Mouse (Mus musculus): ENCODE measurements around the gene Kcnab1. TPM values are rescaled to one million over a fixed set of nuclear protein-coding genes. Genes with fewer than 3 reads are reported as not detected.

The Kcnab1 gene
- total and polyA plus RNA-seq, 3 experiments: 0.38 to 0.81 (median 0.76) TPM

GRCm38 (mm10) chr3:65378724-65379123, 269.5 kb downstream of the Kcnab1 start:
- Histone ChIP-seq H3K36me3 (replicated peaks in 1 of 2; ENCODE audit: control insufficient read depth in 1 of 2, insufficient read depth in 1 of 2, low read length in 1 of 2) (peaks cover 30 to 81% of the 10 kb centered on the region in 2 experiments), H3K4me2 (ENCODE audit: insufficient read depth, low read depth, poor library complexity, severe bottlenecking) (no peak overlapping the region), H3K4me1 (ENCODE audit: control insufficient read depth in 1 of 2, insufficient read depth in 2 of 2) (no peaks in the 10 kb centered on the region), H3K4me3 (replicated peaks in 1 of 3; ENCODE audit: low read depth in 2 of 3, low read length in 2 of 3, poor library complexity in 1 of 3) (no peak overlapping the region), H3K79me2 (replicated peaks; ENCODE audit: control insufficient read depth, extremely low read depth, insufficient read depth, poor library complexity, severe bottlenecking) (peaks cover 5% of the 10 kb centered on the region; the same call in 1 of the 2 replicates), H3K27me3 (replicated peaks) (no peaks in the 10 kb centered on the region), H3K9ac (ENCODE audit: insufficient read depth, low read depth) (no peak overlapping the region), H3K27ac (ENCODE audit: insufficient read depth, low read depth) (no peak overlapping the region), H3K9me3 (replicated peaks; ENCODE audit: low read length) (no peaks in the 10 kb centered on the region)
- DNase-seq (ENCODE audit: extremely low read depth): no peak
- dilution Hi-C loops (cut with MboI; ENCODE audit: extremely low pct_ligation_motif_present, extremely low pct_unique_long_range_greater_than_20kb, low sequenced_read_pairs) (no loop called here), in situ Hi-C loops (cut with MboI; ENCODE audit: low pct_ligation_motif_present, low pct_unique_long_range_greater_than_20kb, low sequenced_read_pairs) (loop anchor here (25.0 kb wide), 1 partner anchor 284 kb away; the partner anchor contains the start of gene Lekr1)
- TF ChIP-seq ZNF384 (IDR thresholded peaks at IDR 0.05; ENCODE audit: low read depth, low read length) (no peak), UBTF (IDR thresholded peaks at IDR 0.05; ENCODE audit: low read depth, low read length) (no peak), POLR2AphosphoS2 (IDR thresholded peaks at IDR 0.05; ENCODE audit: low read depth, low read length) (peak; percentile 53; the same call in 1 of the 2 replicates), CHD1 (IDR thresholded peaks at IDR 0.05; ENCODE audit: low read depth, low read length) (no peak)

- Histone ChIP-seq H3K27ac (ENCODE audit: insufficient read depth, low read depth) (no peak overlapping the region), H3K9me3 (replicated peaks; ENCODE audit: low read length) (no peaks in the 10 kb centered on the region), H3K9ac (ENCODE audit: insufficient read depth, low read depth) (no peak overlapping the region), H3K4me2 (ENCODE audit: insufficient read depth, low read depth, poor library complexity, severe bottlenecking) (no peak overlapping the region), H3K4me1 (ENCODE audit: control insufficient read depth in 1 of 2, insufficient read depth in 2 of 2) (no peaks in the 10 kb centered on the region), H3K4me3 (replicated peaks in 1 of 3; ENCODE audit: low read depth in 2 of 3, low read length in 2 of 3, poor library complexity in 1 of 3) (no peak overlapping the region), H3K36me3 (replicated peaks in 1 of 2; ENCODE audit: control insufficient read depth in 1 of 2, insufficient read depth in 1 of 2, low read length in 1 of 2) (peaks cover 29 to 83% of the 10 kb centered on the region in 2 experiments), H3K27me3 (replicated peaks) (no peaks in the 10 kb centered on the region), H3K79me2 (replicated peaks; ENCODE audit: control insufficient read depth, extremely low read depth, insufficient read depth, poor library complexity, severe bottlenecking) (peaks cover 5% of the 10 kb centered on the region; the same call in 1 of the 2 replicates)
- DNase-seq (ENCODE audit: extremely low read depth): peak; percentile 47
- in situ Hi-C loops (cut with MboI; ENCODE audit: low pct_ligation_motif_present, low pct_unique_long_range_greater_than_20kb, low sequenced_read_pairs): loop anchor here (10.0 to 25.0 kb wide), 2 partner anchors 155 to 282 kb away; partner anchors contain the start of gene Lekr1
- dilution Hi-C loops (cut with MboI; ENCODE audit: extremely low pct_ligation_motif_present, extremely low pct_unique_long_range_greater_than_20kb, low sequenced_read_pairs): no loop called here
- TF ChIP-seq MEF2A (IDR thresholded peaks at IDR 0.05; ENCODE audit: borderline replicate concordance, low read depth, low read length) (no peak), JUND (conservative IDR thresholded peaks at IDR 0.05; ENCODE audit: low read depth, low read length) (no peak), ETS1 (conservative IDR thresholded peaks at IDR 0.05; ENCODE audit: low read depth, low read length) (no peak), PAX5 (IDR thresholded peaks at IDR 0.05; ENCODE audit: low read length) (no peak), ZMIZ1 (IDR thresholded peaks at IDR 0.05; ENCODE audit: low read depth, low read length) (no peak), SMC3 (IDR thresholded peaks at IDR 0.05; ENCODE audit: low read depth, low read length) (peak; percentile 51), USF2 (conservative IDR thresholded peaks at IDR 0.05; ENCODE audit: low read depth, low read length) (no peak), MAFK (IDR thresholded peaks at IDR 0.05; ENCODE audit: insufficient replicate concordance, low read length) (no peak), CTCF (conservative IDR thresholded peaks at IDR 0.05 in 1 of 2, IDR thresholded peaks at IDR 0.05 in 1 of 2; ENCODE audit: low read depth in 2 of 2, low read length in 2 of 2) (peak; percentile 63 to 73), ZC3H11A (IDR thresholded peaks at IDR 0.05; ENCODE audit: low read depth, low read length) (no peak), E2F4 (IDR thresholded peaks at IDR 0.05; ENCODE audit: insufficient replicate concordance, low read depth, low read length) (no peak), POLR2AphosphoS2 (IDR thresholded peaks at IDR 0.05; ENCODE audit: low read depth, low read length) (no peak), MYC (IDR thresholded peaks at IDR 0.05; ENCODE audit: low read depth, low read length) (no peak), MAX (IDR thresholded peaks at IDR 0.05; ENCODE audit: low read length) (no peak), RAD21 (IDR thresholded peaks at IDR 0.05; ENCODE audit: low read depth, low read length) (peak; percentile 42), CHD1 (IDR thresholded peaks at IDR 0.05; ENCODE audit: low read depth, low read length) (no peak), SIN3A (IDR thresholded peaks at IDR 0.05; ENCODE audit: low read length) (no peak), NRF1 (IDR thresholded peaks at IDR 0.05; ENCODE audit: low read depth, low read length) (no peak), UBTF (IDR thresholded peaks at IDR 0.05; ENCODE audit: low read depth, low read length) (no peak), ZKSCAN1 (IDR thresholded peaks at IDR 0.05; ENCODE audit: borderline replicate concordance, low read depth, low read length) (no peak), POLR2A (IDR thresholded peaks at IDR 0.05; ENCODE audit: low read depth, low read length) (no peak), GABPA (IDR thresholded peaks at IDR 0.05; ENCODE audit: insufficient replicate concordance, low read depth, low read length) (no peak)
Measured at GRCm38 (mm10) chr3:65379884-65380539, 270.8 kb downstream of the Kcnab1 start.
